Mouse (Mus musculus): ENCODE measurements around the gene Sh3yl1. TPM values are rescaled to one million over a fixed set of nuclear protein-coding genes. Genes with fewer than 3 reads are reported as not detected.

The Sh3yl1 gene
- polyA plus RNA-seq, 1 experiment: 5.1 TPM

DNA sequence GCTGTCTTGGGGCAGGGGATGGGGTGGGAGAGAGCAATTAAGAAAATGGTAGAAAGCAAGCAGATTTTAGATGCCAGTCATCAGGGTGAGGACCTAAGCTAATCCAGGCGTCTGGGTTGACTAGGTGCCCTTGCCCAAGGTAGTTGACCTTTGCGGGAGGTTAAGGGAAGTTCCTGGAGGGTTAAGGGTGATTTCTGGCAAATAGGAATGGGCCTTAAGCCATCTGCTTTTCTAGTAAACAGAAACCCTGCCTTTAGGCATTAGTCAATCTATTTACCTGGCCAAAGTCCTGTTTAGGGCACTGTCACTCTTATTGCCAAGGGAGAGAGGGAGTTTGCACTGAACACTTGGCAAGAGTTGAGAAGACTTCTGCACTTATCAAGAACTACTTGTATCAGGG lies 25.4 kb downstream of the Sh3yl1 start:
- WGBS: 31% methylated on average over 2 of the region's 2 CpGs
- DNase-seq (ENCODE audit: low read depth, low spot score): peak; percentile 38

DNA sequence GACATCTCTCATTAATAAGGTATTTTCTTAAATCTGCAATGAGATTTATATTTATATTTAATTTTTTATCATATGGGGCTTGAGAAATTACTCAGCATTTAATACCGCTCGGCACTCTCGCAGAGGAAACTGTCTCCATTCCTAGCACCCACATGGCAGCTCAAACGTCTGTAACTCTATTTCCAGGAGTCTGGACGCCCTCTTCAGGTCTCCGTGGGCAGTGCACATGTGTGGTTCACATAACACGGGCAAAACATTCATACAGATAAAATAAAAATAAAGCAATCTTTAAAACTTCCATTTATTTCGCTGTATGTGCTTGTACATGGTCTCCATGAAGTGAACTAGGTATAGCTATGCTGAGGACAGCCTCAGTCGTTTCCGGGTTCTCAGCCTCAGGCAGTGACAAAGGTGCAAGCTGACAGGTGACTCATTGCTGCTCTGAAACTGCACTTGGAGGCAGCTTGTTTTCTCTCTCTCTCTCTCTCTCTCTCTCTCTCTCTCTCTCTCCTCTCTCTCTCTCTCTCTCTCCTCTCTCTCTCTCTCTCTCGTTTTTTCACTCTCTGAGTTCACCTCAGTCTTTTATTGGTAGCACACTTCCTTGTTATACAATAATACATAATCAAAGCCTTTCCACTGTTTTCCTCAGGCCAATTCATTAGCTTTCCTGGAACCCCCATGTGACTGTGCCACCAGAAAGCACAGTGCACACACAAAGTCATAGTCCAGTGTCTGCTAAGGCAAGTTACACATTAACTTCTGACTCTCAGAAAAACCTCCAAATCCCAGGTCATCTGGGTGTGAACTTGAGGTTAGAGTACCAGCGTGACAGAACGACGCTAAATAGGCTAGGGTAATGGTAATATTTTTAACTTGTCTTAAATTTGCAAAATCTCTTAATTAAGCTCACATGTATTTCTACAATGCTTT lies 31.9 kb downstream of the Sh3yl1 start:
- DNase-seq (ENCODE audit: low read depth, low spot score): peak; percentile 76
- WGBS: 46% methylated on average over 14 of the region's 14 CpGs

DNA sequence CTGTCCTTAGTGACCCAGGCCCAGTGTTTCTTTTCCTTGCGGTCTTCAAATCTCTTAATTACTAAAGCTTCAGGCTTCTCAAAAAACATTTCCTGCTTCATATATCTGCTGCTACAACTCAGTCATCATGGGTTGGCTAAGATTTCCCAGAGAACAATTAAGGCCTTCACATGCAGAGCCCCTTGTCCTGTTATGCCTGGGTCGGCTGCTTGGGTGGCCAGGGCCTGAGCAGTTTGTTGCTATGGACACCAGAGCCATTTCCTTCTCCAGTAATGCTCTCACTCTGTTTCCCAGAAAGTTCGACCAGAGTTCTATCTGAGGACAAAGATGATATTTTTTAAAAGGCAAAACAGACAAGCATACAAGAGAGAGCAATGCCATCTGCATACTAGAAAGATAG lies 32.7 kb downstream of the Sh3yl1 start:
- DNase-seq (ENCODE audit: low read depth, low spot score): no peak
- 58% methylated on average over 3 of the region's 3 CpGs for WGBS

DNA sequence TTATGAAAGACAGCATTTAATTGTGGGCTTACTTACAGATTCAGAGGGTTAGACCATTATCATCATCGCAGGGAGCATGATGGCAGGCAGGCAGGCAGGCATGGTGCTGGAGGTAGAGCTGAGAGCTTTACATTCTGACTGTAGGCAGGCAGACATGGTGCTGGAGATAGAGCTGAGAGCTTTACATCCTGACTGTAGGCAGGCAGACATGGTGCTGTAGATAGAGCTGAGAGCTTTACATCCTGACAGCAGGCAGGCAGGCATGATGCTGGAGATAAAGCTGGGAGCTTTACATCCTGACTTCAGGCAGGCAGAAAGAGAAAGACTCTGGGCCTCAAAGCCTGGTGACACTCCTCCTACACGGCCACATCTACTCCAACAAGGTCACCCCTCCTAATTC lies 59.2 kb downstream of the Sh3yl1 start:
- WGBS: 77% methylated on average over 2 of the region's 2 CpGs
- no peak for DNase-seq (ENCODE audit: low read depth, low spot score)

DNA sequence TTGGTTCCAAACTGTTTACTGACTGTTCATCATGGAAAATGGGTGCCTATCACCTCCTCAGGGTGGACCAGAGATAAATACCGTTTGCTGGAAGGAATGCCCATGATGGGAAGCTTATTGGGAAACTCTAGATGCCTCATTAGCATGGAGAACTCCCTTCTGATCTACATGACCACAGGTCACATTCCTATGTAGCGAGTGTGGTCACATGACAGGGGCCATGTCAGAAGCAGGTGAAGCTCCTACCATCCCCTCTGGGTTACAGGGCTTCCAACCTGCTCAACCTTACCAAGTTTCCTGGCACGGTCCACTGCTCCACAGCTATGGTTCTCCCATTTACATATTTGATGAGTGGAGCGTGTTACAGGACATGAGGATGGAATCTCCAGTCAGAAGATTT lies 92.3 kb downstream of the Sh3yl1 start:
- WGBS: 81% methylated on average over 4 of the region's 4 CpGs
- no peak for DNase-seq (ENCODE audit: low read depth, low spot score)

DNA sequence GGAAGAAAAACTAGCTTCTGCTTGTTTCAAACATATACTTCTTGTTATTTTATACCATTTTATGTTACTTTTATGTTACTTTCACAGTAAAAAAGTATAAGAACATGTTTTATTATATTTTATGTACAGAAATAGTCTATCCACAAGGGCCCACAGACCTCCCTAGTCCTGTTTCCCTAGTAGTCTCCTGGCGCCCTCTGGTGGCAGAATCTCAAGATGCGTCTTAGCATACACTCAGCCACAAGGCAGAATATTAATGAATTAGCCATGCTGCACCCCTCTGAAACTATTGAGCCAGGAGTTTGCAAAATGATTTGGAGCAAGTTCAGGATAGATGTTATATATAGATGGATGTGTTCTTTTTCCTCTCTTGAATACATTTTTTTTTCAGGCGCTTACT lies 93.5 kb downstream of the Sh3yl1 start:
- 24% methylated on average over 3 of the region's 3 CpGs for WGBS

DNA sequence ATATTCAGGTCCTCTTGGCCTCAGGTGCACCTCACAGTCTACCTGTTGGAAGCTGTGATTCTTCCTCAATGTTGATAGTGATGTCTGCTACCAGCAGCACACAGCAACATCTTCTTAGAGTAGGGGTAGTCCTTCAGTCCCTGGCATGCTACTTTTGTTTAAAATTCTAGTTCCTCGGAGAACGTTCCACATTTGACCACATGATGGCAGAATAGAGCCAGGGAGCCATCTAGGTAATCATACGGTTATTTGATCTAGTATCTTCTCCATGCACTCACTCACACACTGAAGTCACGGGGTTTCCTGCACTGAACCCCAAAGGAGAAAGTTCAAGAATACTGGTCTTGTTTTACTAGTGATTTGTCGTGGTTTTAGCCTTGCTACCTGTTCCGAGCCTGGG lies 96.7 kb downstream of the Sh3yl1 start:
- DNase-seq (ENCODE audit: low read depth, low spot score): peak; percentile 22
- 15% methylated on average over 6 of the region's 6 CpGs for WGBS

More for the DNA sequence above, 93.5 kb downstream of the Sh3yl1 start:
- DNase-seq (ENCODE audit: low read depth, low spot score): peak; percentile 33

Other genes starting within 250 kb of the Sh3yl1 start
- gene Alkal2, start 27.3 kb upstream of the Sh3yl1 start, polyA plus RNA-seq (2012; rRNA removed): 0.07 TPM in 1 of 2 replicates, not detected in the other
- gene Acp1, start 79 bp upstream of the Sh3yl1 start, polyA plus RNA-seq (2012; rRNA removed): 9.8 and 10.8 TPM in 2 replicates
- 6.4 and 9.3 TPM in 2 replicates for gene Fam110c, start 162.2 kb downstream of the Sh3yl1 start, polyA plus RNA-seq (2012; rRNA removed)

All from large intestine, adult 2 months (tissue).